Mouse (Mus musculus) brain, embryonic 14.5 days (tissue): ENCODE measurements at regions not wholly inside any gene's neighbourhood (a gene's known extent, or its start where the extent isn't known, plus 50 kb on each side); places are given as distances from the start of the nearest gene placed in this dataset.

Experiments
- CTCF ChIP-seq: fragments of 200-500 bp; IDR thresholded peaks from 2 replicates; pipeline ENCODE4 v1.5.1; 2012; ENCODE audit warnings: inconsistent platforms, mild to moderate bottlenecking, moderate library complexity, borderline replicate concordance; ENCODE audit not compliant: insufficient read depth, insufficient read length; ENCODE audit errors: extremely low read depth
- POLR2A ChIP-seq: fragments of 200-500 bp; IDR thresholded peaks from 2 replicates; pipeline ENCODE4 v1.6.1; 2012; ENCODE audit warnings: mild to moderate bottlenecking, inconsistent platforms, borderline replicate concordance; ENCODE audit not compliant: poor library complexity, insufficient read depth, insufficient read length, severe bottlenecking; ENCODE audit errors: extremely low read depth

GRCm38 (mm10) chr8:79476012-79476411 lies 76.7 kb upstream of the Smad1 start:
- no peak for TF ChIP-seq CTCF
- no peak for TF ChIP-seq POLR2A
